Mouse (Mus musculus) urinary bladder, adult 2 months (tissue): Measurements from ENCODE around the gene Gpsm2. TPM values are rescaled to one million over a fixed set of nuclear protein-coding genes. Genes with fewer than 3 reads are reported as not detected.

Experiments used
- DNase-seq: peaks from one replicate; pipeline ENCODE4 v3.0.0; 2022; ENCODE audit warnings: low spot score
- polyA plus RNA-seq: library from polyadenylated mRNA; depleted of rRNA; stranded (reverse); fragments of >200 nt; gene quantifications from 2 replicates; pipeline ENCODE4 v1.2.3, GENCODE M21; 2012; rRNA removed

Gene Gpsm2
- polyA plus RNA-seq = 26.2 and 26.8 TPM in 2 replicates

- peak; percentile 95 for DNase-seq
Measured at GRCm38 (mm10) chr3:108722036-108722872, at the start of gene Gpsm2. Gene Gpsm2, minus strand, starts transcription at chr3:108722309.

- DNase-seq = no peak
Measured at GRCm38 (mm10) chr3:108770725-108771368, 48.7 kb upstream of the Gpsm2 start.

- no peak for DNase-seq
Measured at GRCm38 (mm10) chr3:108769547-108769946, 47.4 kb upstream of the Gpsm2 start.

- DNase-seq = no peak
Measured at GRCm38 (mm10) chr3:108767416-108767815, 45.3 kb upstream of the Gpsm2 start.

- no peak for DNase-seq
Measured at GRCm38 (mm10) chr3:108766943-108767342, 44.8 kb upstream of the Gpsm2 start.

- no peak for DNase-seq
Measured at GRCm38 (mm10) chr3:108765476-108765875, 43.4 kb upstream of the Gpsm2 start.

GRCm38 (mm10) chr3:108764976-108765375 lies 42.9 kb upstream of the Gpsm2 start:
- DNase-seq = no peak

GRCm38 (mm10) chr3:108763691-108764090 lies 41.6 kb upstream of the Gpsm2 start:
- no peak for DNase-seq

GRCm38 (mm10) chr3:108762597-108763111 lies 40.5 kb upstream of the Gpsm2 start:
- DNase-seq = no peak

- no peak for DNase-seq
Measured at GRCm38 (mm10) chr3:108759566-108760420, 37.7 kb upstream of the Gpsm2 start.

- no peak for DNase-seq
Measured at GRCm38 (mm10) chr3:108757570-108757969, 35.5 kb upstream of the Gpsm2 start.

GRCm38 (mm10) chr3:108756131-108756530 lies 34.0 kb upstream of the Gpsm2 start:
- no peak for DNase-seq

GRCm38 (mm10) chr3:108755542-108755941 lies 33.4 kb upstream of the Gpsm2 start:
- DNase-seq = no peak

- no peak for DNase-seq
Measured at GRCm38 (mm10) chr3:108754541-108754940, 32.4 kb upstream of the Gpsm2 start.

GRCm38 (mm10) chr3:108751691-108752090 lies 29.6 kb upstream of the Gpsm2 start:
- no peak for DNase-seq

GRCm38 (mm10) chr3:108751061-108751460 lies 29.0 kb upstream of the Gpsm2 start:
- no peak for DNase-seq

GRCm38 (mm10) chr3:108744060-108744459 lies 22.0 kb upstream of the Gpsm2 start:
- DNase-seq = no peak

GRCm38 (mm10) chr3:108739045-108739708 lies 17.1 kb upstream of the Gpsm2 start, which contains the start of gene Aknad1:
Gene Aknad1, plus strand, starts transcription at chr3:108739658.
- no peak for DNase-seq

- DNase-seq = no peak
Measured at GRCm38 (mm10) chr3:108737761-108738160, 15.7 kb upstream of the Gpsm2 start.

- DNase-seq = no peak
Measured at GRCm38 (mm10) chr3:108730316-108730715, 8.2 kb upstream of the Gpsm2 start.

- no peak for DNase-seq
Measured at GRCm38 (mm10) chr3:108727776-108728175, 5.7 kb upstream of the Gpsm2 start.
